Mouse (Mus musculus) layer of hippocampus, adult 11-12 months (tissue): ENCODE results near the gene Srms.
A peak's percentile ranks its signal among the peaks of the same experiment; 100 is the strongest.
"Not testable (repeated sequence)": the region's sequence is repeated elsewhere in the genome, so short reads cannot be mapped to it uniquely, and the experiment has no call there.

ENCODE experiments used
- DNase-seq: peaks from one replicate; pipeline ENCODE4 v3.0.0; 2022; ENCODE audit warnings: low spot score

Srms gene

GRCm38 (mm10) chr2:181219538-181220216, 6.7 kb upstream of the Srms start, which contains the start of gene Fndc11:
Gene Fndc11, plus strand, starts transcription at chr2:181220013.
- peak; percentile 40 for DNase-seq

GRCm38 (mm10) chr2:181218881-181219485, 6.0 kb upstream of the Srms start:
- DNase-seq = no peak

GRCm38 (mm10) chr2:181216037-181216436, 3.1 kb upstream of the Srms start:
- DNase-seq = no peak

GRCm38 (mm10) chr2:181212389-181213020, 480 bp downstream of the Srms start:
- no peak for DNase-seq

- no peak for DNase-seq
Observed at GRCm38 (mm10) chr2:181206118-181206517, 6.9 kb downstream of the Srms start.

- no peak for DNase-seq
Observed at GRCm38 (mm10) chr2:181205678-181206077, 7.3 kb downstream of the Srms start.

- no peak for DNase-seq
Observed at GRCm38 (mm10) chr2:181202886-181203285, 10.1 kb downstream of the Srms start.

GRCm38 (mm10) chr2:181202422-181202821, 10.6 kb downstream of the Srms start, which contains the start of gene Ptk6:
Gene Ptk6, minus strand, starts transcription at chr2:181202789.
- DNase-seq = no peak

GRCm38 (mm10) chr2:181201606-181202005, 11.4 kb downstream of the Srms start:
- DNase-seq = no peak

GRCm38 (mm10) chr2:181196628-181197300, 16.2 kb downstream of the Srms start:
- DNase-seq = no peak

- DNase-seq = no peak
Observed at GRCm38 (mm10) chr2:181193044-181193443, 19.9 kb downstream of the Srms start.

GRCm38 (mm10) chr2:181191936-181192335, 21.0 kb downstream of the Srms start:
- no peak for DNase-seq

- DNase-seq = not testable (repeated sequence)
Observed at GRCm38 (mm10) chr2:181191385-181191784, 21.6 kb downstream of the Srms start.

- DNase-seq = no peak
Observed at GRCm38 (mm10) chr2:181189321-181189720, 23.7 kb downstream of the Srms start.

GRCm38 (mm10) chr2:181188681-181189080, 24.3 kb downstream of the Srms start:
- DNase-seq = no peak

- peak; percentile 93 for DNase-seq
Observed at GRCm38 (mm10) chr2:181187121-181188000, 25.6 kb downstream of the Srms start, which contains the start of gene Ppdpf. Gene Ppdpf, plus strand, starts transcription at chr2:181187247.

- DNase-seq = peak; percentile 93
Observed at GRCm38 (mm10) chr2:181186635-181187034, 26.4 kb downstream of the Srms start.

- no peak for DNase-seq
Observed at GRCm38 (mm10) chr2:181180898-181181297, 32.1 kb downstream of the Srms start.

GRCm38 (mm10) chr2:181178471-181178870, 34.5 kb downstream of the Srms start:
- no peak for DNase-seq

- no peak for DNase-seq
Observed at GRCm38 (mm10) chr2:181178015-181178414, 35.0 kb downstream of the Srms start.

- DNase-seq = no peak
Observed at GRCm38 (mm10) chr2:181174646-181175045, 38.3 kb downstream of the Srms start.
